Mouse (Mus musculus) adrenal gland, postnatal 14 days (tissue): ENCODE measurements around the gene Cnih2. TPM values are rescaled to one million over a fixed set of nuclear protein-coding genes. Genes with fewer than 3 reads are reported as not detected.

Experiments used
- DNase-seq: peaks from one replicate; pipeline ENCODE4 v3.0.0; 2021; ENCODE audit warnings: mixed read lengths
- total RNA-seq: library from RNA; stranded (reverse); gene quantifications from 2 replicates; pipeline ENCODE4 v1.2.3, GENCODE M21; 2021

Cnih2 gene
- total RNA-seq, 1 experiment from 2014 or later: 3.1 TPM

- DNase-seq: no peak
These were observed 52.8 kb downstream of the Cnih2 start for GRCm38 (mm10) chr19:5045531-5045930.

Other genes with a start within 250 kb of the Cnih2 start
- 261 and 277 TPM in 2 replicates for gene Ctsf, start 243.4 kb downstream of the Cnih2 start, total RNA-seq
- 0.67 and 1.4 TPM in 2 replicates for gene Actn3, start 220.6 kb downstream of the Cnih2 start, total RNA-seq
- 15.1 and 17.2 TPM in 2 replicates for gene Zdhhc24, start 219.9 kb downstream of the Cnih2 start, total RNA-seq
- 10.3 and 11.0 TPM in 2 replicates for gene Bbs1, start 191.9 kb downstream of the Cnih2 start, total RNA-seq
- 69.2 and 87.7 TPM in 2 replicates for gene Dpp3, start 170.2 kb downstream of the Cnih2 start, total RNA-seq
- 5.3 and 5.6 TPM in 2 replicates for gene Peli3, start 155.4 kb downstream of the Cnih2 start, total RNA-seq
- 68.2 and 70.3 TPM in 2 replicates for gene Mrpl11, start 136.4 kb downstream of the Cnih2 start, total RNA-seq
- 0.26 TPM in 2 replicates for gene Npas4, start 108.2 kb downstream of the Cnih2 start, total RNA-seq
- gene Slc29a2, start 74.7 kb downstream of the Cnih2 start, total RNA-seq: 2.3 and 4.4 TPM in 2 replicates
- 28.2 and 29.4 TPM in 2 replicates for gene B4gat1, start 59.7 kb downstream of the Cnih2 start, total RNA-seq
- 0.56 and 1.5 TPM in 2 replicates for gene AC124502.3, start 59.6 kb downstream of the Cnih2 start, total RNA-seq
- 23.9 and 26.3 TPM in 2 replicates for gene Brms1, start 57.2 kb downstream of the Cnih2 start, total RNA-seq
- gene Rin1, start 48.0 kb downstream of the Cnih2 start, total RNA-seq: 3.0 and 3.9 TPM in 2 replicates
- gene Cd248, start 30.4 kb downstream of the Cnih2 start, total RNA-seq: 17.3 and 21.0 TPM in 2 replicates
- 2.0 and 2.5 TPM in 2 replicates for gene Tmem151a, start 13.0 kb downstream of the Cnih2 start, total RNA-seq
- gene Yif1a, start 10.0 kb downstream of the Cnih2 start, total RNA-seq: 80.4 and 84.7 TPM in 2 replicates
- gene Rab1b, start 8.6 kb upstream of the Cnih2 start, total RNA-seq: 166 and 167 TPM in 2 replicates
- gene Klc2, start 20.0 kb upstream of the Cnih2 start, total RNA-seq: 34.9 and 37.7 TPM in 2 replicates
- 20.4 and 25.5 TPM in 2 replicates for gene Pacs1, start 174.6 kb upstream of the Cnih2 start, total RNA-seq
- 167 and 170 TPM in 2 replicates for gene Sf3b2, start 196.9 kb upstream of the Cnih2 start, total RNA-seq
- gene Gal3st3, start 199.8 kb upstream of the Cnih2 start, total RNA-seq: 0.22 and 0.49 TPM in 2 replicates
- gene Catsper1, start 237.2 kb upstream of the Cnih2 start, total RNA-seq: not detected in 2 replicates